Mouse (Mus musculus) heart, adult 2 months (tissue): Measurements from ENCODE around the gene Atp6v0a4.

Experiments
- CTCF ChIP-seq: fragments of 200-600 bp; IDR thresholded peaks from 2 replicates; pipeline ENCODE4 v1.8.1; 2022; ENCODE audit warnings: antibody characterized with exemption, mild to moderate bottlenecking, moderate library complexity
- EP300 ChIP-seq: fragments of 200-500 bp; IDR thresholded peaks from 2 replicates; pipeline ENCODE4 v1.6.1; 2011; ENCODE audit warnings: low read depth, low read length, control low read depth; ENCODE audit not compliant: insufficient read depth
- POLR2A ChIP-seq: fragments of 200-500 bp; IDR thresholded peaks from 2 replicates; pipeline ENCODE4 v1.6.1; 2011; ENCODE audit warnings: mild to moderate bottlenecking, low read depth, low read length, control low read depth; ENCODE audit not compliant: insufficient read depth

- TF ChIP-seq POLR2A, result no peak
- no peak for TF ChIP-seq EP300
- TF ChIP-seq CTCF, result no peak
Observed at GRCm38 (mm10) chr6:38149483-38149882, 25.1 kb upstream of the Atp6v0a4 start.
